Mouse (Mus musculus): ENCODE results near the gene Stx5a. TPM values are rescaled to one million over a fixed set of nuclear protein-coding genes. Genes with fewer than 3 reads are reported as not detected.

Stx5a gene
- total RNA-seq (2014; rRNA removed) (43.5 and 46.8 TPM in 2 replicates), polyA plus RNA-seq (2012; rRNA removed) (42.0 and 62.1 TPM in 2 replicates)

- peaks cover 14% of the 10 kb centered on the region; the same call in 1 of the 2 replicates for H3K79me2 ChIP-seq (ENCODE audit: control insufficient read depth, insufficient read depth, low read length)
- TF ChIP-seq POLR2A (IDR thresholded peaks at IDR 0.05; ENCODE audit: extremely low read depth, insufficient read depth, low read length) (peak; percentile 44; the same call in 1 of the 2 replicates), CTCF (IDR thresholded peaks at IDR 0.05; ENCODE audit: low read depth, low read length) (no peak)
- H3K27ac ChIP-seq (replicated peaks; ENCODE audit: insufficient read depth, low read depth, low read length), result peak within 1 kb of the TSS; percentile 95
- DNase-seq (ENCODE audit: extremely low read depth, low read depth, low spot score), result peak; percentile 98
- peak within 1 kb of the TSS; percentile 84 for H3K4me3 ChIP-seq (ENCODE audit: insufficient read depth, low read depth, low read length)
- peaks cover 45% of the 10 kb centered on the region for H3K36me3 ChIP-seq (ENCODE audit: control insufficient read depth, insufficient read depth, low read length)
- H3K9ac ChIP-seq (ENCODE audit: low read depth, low read length), result peak within 1 kb of the TSS; percentile 96
- no peaks in the 10 kb centered on the region for H3K27me3 ChIP-seq (ENCODE audit: control insufficient read depth, insufficient read depth, low read length)
- peaks cover 13% of the 10 kb centered on the region for H3K4me1 ChIP-seq (ENCODE audit: control insufficient read depth, insufficient read depth, low read length)
- WGBS, result under 1% methylated on average over 36 of the region's 36 CpGs
These were observed at the start of gene Stx5a for GRCm38 (mm10) chr19:8741243-8741869. Gene Stx5a (plus strand): TSS chr19:8741413.

GRCm38 (mm10) chr19:8691871-8692539 is 49.2 kb upstream of the Stx5a start:
- Histone ChIP-seq H3K27ac (replicated peaks; ENCODE audit: insufficient read depth, low read depth, low read length) (no peak overlapping the region), H3K9ac (ENCODE audit: low read depth, low read length) (no peak overlapping the region), H3K27me3 (ENCODE audit: control insufficient read depth, insufficient read depth, low read length) (no peaks in the 10 kb centered on the region), H3K4me3 (ENCODE audit: insufficient read depth, low read depth, low read length) (no peak overlapping the region), H3K79me2 (ENCODE audit: control insufficient read depth, insufficient read depth, low read length) (no peaks in the 10 kb centered on the region), H3K36me3 (ENCODE audit: control insufficient read depth, insufficient read depth, low read length) (no peaks in the 10 kb centered on the region), H3K4me1 (ENCODE audit: control insufficient read depth, insufficient read depth, low read length) (0 out of 2 replicates have a peak, but pooled peaks cover 2% of the 10 kb centered on the region)
- no peak for TF ChIP-seq CTCF (IDR thresholded peaks at IDR 0.05; ENCODE audit: low read depth, low read length)
- TF ChIP-seq POLR2A (IDR thresholded peaks at IDR 0.05; ENCODE audit: extremely low read depth, insufficient read depth, low read length), result no peak
- 79% methylated on average over 9 of the region's 9 CpGs for WGBS
- no peak for DNase-seq (ENCODE audit: extremely low read depth, low read depth, low spot score)

GRCm38 (mm10) chr19:8692740-8693139 is 48.5 kb upstream of the Stx5a start:
- Histone ChIP-seq H3K36me3 (ENCODE audit: control insufficient read depth, insufficient read depth, low read length) (no peaks in the 10 kb centered on the region), H3K27ac (replicated peaks; ENCODE audit: insufficient read depth, low read depth, low read length) (no peak overlapping the region), H3K4me3 (ENCODE audit: insufficient read depth, low read depth, low read length) (no peak overlapping the region), H3K9ac (ENCODE audit: low read depth, low read length) (no peak overlapping the region), H3K79me2 (ENCODE audit: control insufficient read depth, insufficient read depth, low read length) (no peaks in the 10 kb centered on the region), H3K4me1 (ENCODE audit: control insufficient read depth, insufficient read depth, low read length) (0 out of 2 replicates have a peak, but pooled peaks cover 2% of the 10 kb centered on the region), H3K27me3 (ENCODE audit: control insufficient read depth, insufficient read depth, low read length) (no peaks in the 10 kb centered on the region)
- DNase-seq (ENCODE audit: extremely low read depth, low read depth, low spot score), result no peak
- TF ChIP-seq CTCF (IDR thresholded peaks at IDR 0.05; ENCODE audit: low read depth, low read length) (no peak), POLR2A (IDR thresholded peaks at IDR 0.05; ENCODE audit: extremely low read depth, insufficient read depth, low read length) (no peak)
- 90% methylated on average over 5 of the region's 5 CpGs for WGBS

- H3K9ac ChIP-seq (ENCODE audit: low read depth, low read length), result no peak overlapping the region
- no peak overlapping the region for H3K4me3 ChIP-seq (ENCODE audit: insufficient read depth, low read depth, low read length)
- H3K27ac ChIP-seq (replicated peaks; ENCODE audit: insufficient read depth, low read depth, low read length), result no peak overlapping the region
- 31% methylated on average over 5 of the region's 6 CpGs for WGBS
- DNase-seq (ENCODE audit: extremely low read depth, low read depth, low spot score), result no peak
- no peaks in the 10 kb centered on the region for H3K36me3 ChIP-seq (ENCODE audit: control insufficient read depth, insufficient read depth, low read length)
- H3K4me1 ChIP-seq (ENCODE audit: control insufficient read depth, insufficient read depth, low read length), result 0 out of 2 replicates have a peak, but pooled peaks cover 2% of the 10 kb centered on the region
- H3K27me3 ChIP-seq (ENCODE audit: control insufficient read depth, insufficient read depth, low read length), result no peaks in the 10 kb centered on the region
- H3K79me2 ChIP-seq (ENCODE audit: control insufficient read depth, insufficient read depth, low read length), result no peaks in the 10 kb centered on the region
- peak; percentile 75 for TF ChIP-seq CTCF (IDR thresholded peaks at IDR 0.05; ENCODE audit: low read depth, low read length)
- no peak for TF ChIP-seq POLR2A (IDR thresholded peaks at IDR 0.05; ENCODE audit: extremely low read depth, insufficient read depth, low read length)
These were observed 45.9 kb upstream of the Stx5a start for GRCm38 (mm10) chr19:8695330-8695729.

DNA sequence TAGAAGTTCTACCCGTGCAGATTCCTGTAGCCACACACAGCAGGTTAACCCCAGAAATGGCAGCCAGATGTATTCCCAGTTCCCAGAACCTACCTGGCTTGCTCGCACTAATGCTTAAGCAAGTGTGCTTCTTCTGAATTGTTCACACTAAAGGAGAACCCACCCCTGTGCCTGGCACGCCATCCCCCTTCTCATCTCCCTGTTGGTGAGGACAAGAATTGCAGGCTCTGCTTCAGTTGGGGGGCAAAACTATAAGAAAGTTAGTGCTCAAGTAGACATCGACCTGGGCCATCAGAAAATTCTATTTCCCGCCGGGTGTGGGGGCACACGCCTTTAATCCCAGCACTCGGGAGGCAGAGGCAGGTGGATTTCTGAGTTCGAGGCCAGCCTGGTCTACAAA is 41.6 kb upstream of the Stx5a start:
- H3K4me3 ChIP-seq (ENCODE audit: insufficient read depth, low read depth, low read length), result no peak overlapping the region
- no peak overlapping the region for H3K9ac ChIP-seq (ENCODE audit: low read depth, low read length)
- DNase-seq (ENCODE audit: extremely low read depth, low read depth, low spot score), result no peak
- no peaks in the 10 kb centered on the region for H3K36me3 ChIP-seq (ENCODE audit: control insufficient read depth, insufficient read depth, low read length)
- 81% methylated on average over 9 of the region's 9 CpGs for WGBS
- H3K79me2 ChIP-seq (ENCODE audit: control insufficient read depth, insufficient read depth, low read length), result no peaks in the 10 kb centered on the region
- no peaks in the 10 kb centered on the region for H3K27me3 ChIP-seq (ENCODE audit: control insufficient read depth, insufficient read depth, low read length)
- TF ChIP-seq CTCF (IDR thresholded peaks at IDR 0.05; ENCODE audit: low read depth, low read length), result no peak
- no peak for TF ChIP-seq POLR2A (IDR thresholded peaks at IDR 0.05; ENCODE audit: extremely low read depth, insufficient read depth, low read length)
- 0 out of 2 replicates have a peak, but pooled peaks cover 2% of the 10 kb centered on the region for H3K4me1 ChIP-seq (ENCODE audit: control insufficient read depth, insufficient read depth, low read length)
- H3K27ac ChIP-seq (replicated peaks; ENCODE audit: insufficient read depth, low read depth, low read length), result no peak overlapping the region
